In the genomic region with DNA sequence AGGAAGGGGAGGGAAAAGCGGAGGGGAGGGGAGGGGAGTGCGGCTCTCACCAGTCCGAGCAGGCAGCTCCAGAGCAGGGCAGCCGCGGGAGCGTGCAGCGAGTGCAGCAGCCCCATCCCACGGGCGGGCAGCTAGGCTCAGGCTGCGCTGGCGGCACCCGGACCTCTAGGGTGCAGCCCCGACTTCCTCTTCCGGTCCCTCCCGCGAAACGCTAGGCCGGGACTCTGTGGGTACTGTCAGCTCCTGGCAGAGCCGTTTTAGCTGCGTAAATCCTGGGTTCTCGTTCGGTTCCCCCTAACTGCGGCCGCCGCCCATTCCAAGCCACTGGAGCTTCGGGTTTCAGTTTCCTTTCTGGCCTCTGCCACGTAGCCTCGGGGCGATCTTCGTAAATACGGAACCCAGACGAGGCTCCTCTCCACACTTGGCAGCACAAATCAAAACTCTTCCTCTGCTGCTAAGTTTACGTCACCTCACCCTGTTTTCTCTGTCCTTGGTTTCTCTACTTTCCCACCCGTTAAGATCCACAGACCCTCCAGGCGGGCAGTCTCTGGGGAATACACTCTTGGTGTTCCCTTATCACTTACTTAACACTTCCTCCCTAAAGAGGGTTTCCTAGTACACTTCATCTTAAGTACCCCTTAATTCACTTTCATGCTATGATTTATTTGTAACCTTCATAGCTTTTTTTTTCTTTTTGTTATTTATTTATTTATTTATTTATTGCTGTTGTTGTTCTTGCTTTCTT, we compare ENCODE assay signal across 1 mouse cellular context.
TF ChIP-seq lines count a peak whose summit lies in the region.

A gene (minus strand): TSS at position 339 of the 745 bp plus-strand sequence.

TF ChIP-seq in CH12.LX, 34 proteins besides CTCF, POLR2A, EP300 and RAD21 (continued from another document):
- peak; percentile 81 for TF ChIP-seq SIN3A (IDR thresholded peaks at IDR 0.05; ENCODE audit: low read length)
- no peak for TF ChIP-seq ZC3H11A (IDR thresholded peaks at IDR 0.05; ENCODE audit: low read depth, low read length)
- no peak for TF ChIP-seq E2F4 (IDR thresholded peaks at IDR 0.05; ENCODE audit: insufficient replicate concordance, low read depth, low read length)
- TF ChIP-seq NELFE (IDR thresholded peaks at IDR 0.05; ENCODE audit: low read depth, low read length), result peak; percentile 94
- peak; percentile 63; the same call in 1 of the 2 replicates for TF ChIP-seq KAT2A (IDR thresholded peaks at IDR 0.05; ENCODE audit: insufficient replicate concordance, low read length)
- TF ChIP-seq CHD1 (IDR thresholded peaks at IDR 0.05; ENCODE audit: low read depth, low read length), result no peak
- peak; percentile 90 for TF ChIP-seq ELF1 (IDR thresholded peaks at IDR 0.05; ENCODE audit: low read depth, low read length)
- peak; percentile 31; the same call in 1 of the 2 replicates for TF ChIP-seq ETS1 (conservative IDR thresholded peaks at IDR 0.05; ENCODE audit: low read depth, low read length)
- no peak; the same call in 1 of the 2 replicates for TF ChIP-seq MYC (IDR thresholded peaks at IDR 0.05; ENCODE audit: low read depth, low read length)
- TF ChIP-seq UBTF (IDR thresholded peaks at IDR 0.05; ENCODE audit: low read depth, low read length), result peak; percentile 94
- TF ChIP-seq JUN (IDR thresholded peaks at IDR 0.05; ENCODE audit: insufficient read depth, low read depth, low read length), result no peak
- TF ChIP-seq MEF2A (IDR thresholded peaks at IDR 0.05; ENCODE audit: borderline replicate concordance, low read depth, low read length), result peak; percentile 60; the same call in 1 of the 2 replicates
- TF ChIP-seq MAFK (IDR thresholded peaks at IDR 0.05; ENCODE audit: insufficient replicate concordance, low read length), result no peak
- no peak for TF ChIP-seq GABPA (IDR thresholded peaks at IDR 0.05; ENCODE audit: insufficient replicate concordance, low read depth, low read length)
- no peak for TF ChIP-seq ZNF384 (IDR thresholded peaks at IDR 0.05; ENCODE audit: low read depth, low read length)
- TF ChIP-seq USF1 (IDR thresholded peaks at IDR 0.05; ENCODE audit: low read depth, low read length), result no peak
- no peak for TF ChIP-seq SMC3 (IDR thresholded peaks at IDR 0.05; ENCODE audit: low read depth, low read length)
- peak; percentile 56; the same call in 1 of the 2 replicates for TF ChIP-seq IRF4 (IDR thresholded peaks at IDR 0.05; ENCODE audit: low read depth, low read length)
- TF ChIP-seq TCF12 (IDR thresholded peaks at IDR 0.05; ENCODE audit: low read depth, low read length), result peak; percentile 94
- TF ChIP-seq CHD2 (IDR thresholded peaks at IDR 0.05; ENCODE audit: low read length), result 0 out of 2 replicates have a peak, but pooled peaks have one; percentile 36
